Mouse (Mus musculus) neural tube, embryonic 14.5 days (tissue): Measurements from ENCODE around the gene Vill. TPM values are rescaled to one million over a fixed set of nuclear protein-coding genes. Genes with fewer than 3 reads are reported as not detected.
A peak's percentile ranks its signal among the peaks of the same experiment; 100 is the strongest.

Experiments used
- ATAC-seq: fragments of 200-750 bp; cut with Nextera tagmentation; 2 replicates; pipeline ENCODE4 v1.8.0; 2017; ENCODE audit warnings: low read depth, mild to moderate bottlenecking, moderate TSS enrichment, moderate library complexity
- H3K27ac ChIP-seq: fragments of 300-500 bp; sonication (generic); 2 replicates; pipeline ENCODE4 v1.5.1; 2014; ENCODE audit warnings: low read depth, mild to moderate bottlenecking, control low read depth, low read length, moderate library complexity, mixed read lengths
- H3K27me3 ChIP-seq: fragments of 300-500 bp; sonication (generic); 2 replicates; pipeline ENCODE4 v1.6.1; 2014; ENCODE audit warnings: low read length; ENCODE audit not compliant: control insufficient read depth, insufficient read depth
- H3K36me3 ChIP-seq: fragments of 300-500 bp; sonication (generic); 2 replicates; pipeline ENCODE4 v1.6.1; 2014; ENCODE audit warnings: low read length, mixed read lengths; ENCODE audit not compliant: control insufficient read depth, insufficient read depth
- H3K4me1 ChIP-seq: fragments of 300-500 bp; sonication (generic); 2 replicates; pipeline ENCODE4 v1.6.1; 2014; ENCODE audit warnings: low read length; ENCODE audit not compliant: control insufficient read depth, insufficient read depth
- H3K4me2 ChIP-seq: fragments of 300-500 bp; sonication (generic); 2 replicates; pipeline ENCODE4 v1.6.1; 2014; ENCODE audit warnings: mild to moderate bottlenecking, low read depth, low read length, control low read depth
- H3K4me3 ChIP-seq: fragments of 300-500 bp; sonication (generic); 2 replicates; pipeline ENCODE4 v1.5.1; 2014; ENCODE audit warnings: low read depth, low read length, control low read depth, mixed read lengths
- H3K9ac ChIP-seq: fragments of 300-500 bp; sonication (generic); replicated peaks from 2 replicates; pipeline ENCODE4 v1.6.1; 2014; ENCODE audit warnings: low read depth, mild to moderate bottlenecking, control low read depth, low read length, mixed read lengths
- H3K9me3 ChIP-seq: fragments of 300-500 bp; sonication (generic); 2 replicates; pipeline ENCODE4 v1.6.1; 2016; ENCODE audit warnings: low read length; ENCODE audit not compliant: control insufficient read depth
- WGBS: fragments of 180-500 bp; shearing (Covaris S2); extraction: QIAGEN DNeasy Blood & Tissue Kit; methylation state at CpG from one replicate; pipeline ENCODE4 v1.1.7; 2014; 5-methylcytosine and 5-hydroxymethylcytosine counted together
- polyA plus RNA-seq: library from polyadenylated mRNA; unstranded; fragments of >200 nt; fragmentation: Nextera tagmentation; extraction: Ambion mirVana; gene quantifications from 2 replicates; pipeline ENCODE4 v1.2.1, GENCODE M21; 2014

The Vill gene
- polyA plus RNA-seq, 1 experiment from 2014 or later: 3.6 TPM

DNA sequence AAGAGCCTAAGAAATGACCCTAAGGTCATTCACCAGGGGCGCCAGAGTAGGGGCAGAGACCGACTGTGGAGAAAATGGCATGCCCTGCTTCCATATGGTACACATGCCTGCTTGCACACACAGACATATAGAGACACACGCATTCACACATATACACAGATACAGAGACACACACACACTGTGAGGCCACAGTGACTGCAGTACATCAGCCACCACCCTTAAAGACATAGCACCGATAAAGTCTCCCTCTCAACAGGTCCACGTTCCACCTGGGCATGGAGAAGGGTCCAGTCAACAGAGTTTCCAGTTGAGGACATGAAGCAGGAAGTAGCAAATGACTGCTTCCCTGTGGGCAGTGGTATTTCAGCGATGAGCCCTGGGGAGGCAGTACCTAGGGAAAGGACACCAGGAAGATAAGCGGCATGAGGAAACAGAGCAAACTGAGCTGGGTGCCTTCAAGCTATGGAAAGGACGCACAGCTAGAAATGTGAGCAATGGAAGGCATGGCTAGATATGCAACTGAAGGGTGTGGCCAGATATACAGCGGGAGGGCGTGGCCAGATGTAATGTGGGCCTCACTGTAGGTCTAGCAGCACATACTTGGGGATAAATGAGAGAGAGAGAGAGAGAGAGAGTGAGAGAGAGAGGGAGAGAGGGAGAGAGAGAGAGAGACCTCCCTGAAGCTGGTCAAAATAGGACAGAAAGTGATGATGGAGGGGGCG lies 4.2 kb upstream of the Vill start:
- Histone ChIP-seq H3K4me1 (0 out of 2 replicates have a peak, but pooled peaks cover 6% of the 10 kb centered on the region), H3K9me3 (no peaks in the 10 kb centered on the region), H3K27me3 (no peaks in the 10 kb centered on the region), H3K9ac (no peak overlapping the region), H3K36me3 (no peaks in the 10 kb centered on the region), H3K4me3 (no peak overlapping the region), H3K4me2 (no peak overlapping the region), H3K27ac (no peak overlapping the region)
- 88% methylated on average over 11 of the region's 11 CpGs for WGBS
- no peak for ATAC-seq

GRCm38 (mm10) chr9:119051158-119051557 lies 1.4 kb upstream of the Vill start:
- no peak overlapping the region for H3K9ac ChIP-seq
- no peak for ATAC-seq
- no peak overlapping the region for H3K27ac ChIP-seq
- no peaks in the 10 kb centered on the region for H3K9me3 ChIP-seq
- H3K27me3 ChIP-seq: no peaks in the 10 kb centered on the region
- H3K36me3 ChIP-seq: no peaks in the 10 kb centered on the region
- no peak overlapping the region for H3K4me3 ChIP-seq
- 74% methylated on average over 2 of the region's 2 CpGs for WGBS
- H3K4me1 ChIP-seq: 0 out of 2 replicates have a peak, but pooled peaks cover 6% of the 10 kb centered on the region
- no peak overlapping the region for H3K4me2 ChIP-seq

GRCm38 (mm10) chr9:119053964-119054576 lies 1.5 kb downstream of the Vill start:
- Histone ChIP-seq H3K36me3 (no peaks in the 10 kb centered on the region), H3K4me1 (0 out of 2 replicates have a peak, but pooled peaks cover 6% of the 10 kb centered on the region), H3K4me3 (no peak overlapping the region), H3K27me3 (no peaks in the 10 kb centered on the region), H3K4me2 (no peak overlapping the region), H3K27ac (no peak overlapping the region), H3K9me3 (no peaks in the 10 kb centered on the region), H3K9ac (no peak overlapping the region)
- no peak for ATAC-seq
- 84% methylated on average over 9 of the region's 9 CpGs for WGBS

GRCm38 (mm10) chr9:119055336-119055735 lies 2.8 kb downstream of the Vill start:
- Histone ChIP-seq H3K9ac (no peak overlapping the region), H3K27me3 (no peaks in the 10 kb centered on the region), H3K27ac (no peak overlapping the region), H3K36me3 (no peaks in the 10 kb centered on the region), H3K9me3 (no peaks in the 10 kb centered on the region), H3K4me1 (0 out of 2 replicates have a peak, but pooled peaks cover 6% of the 10 kb centered on the region), H3K4me3 (no peak overlapping the region), H3K4me2 (no peak overlapping the region)
- ATAC-seq: no peak
- 91% methylated on average over 4 of the region's 4 CpGs for WGBS

GRCm38 (mm10) chr9:119058245-119058644 lies 5.7 kb downstream of the Vill start:
- Histone ChIP-seq H3K36me3 (no peaks in the 10 kb centered on the region), H3K27ac (no peak overlapping the region), H3K9me3 (no peaks in the 10 kb centered on the region), H3K4me1 (no peaks in the 10 kb centered on the region), H3K4me3 (no peak overlapping the region), H3K27me3 (no peaks in the 10 kb centered on the region), H3K4me2 (no peak overlapping the region), H3K9ac (no peak overlapping the region)
- WGBS: 88% methylated on average over 7 of the region's 7 CpGs
- ATAC-seq: no peak

- no peak overlapping the region for H3K27ac ChIP-seq
- H3K4me3 ChIP-seq: no peak overlapping the region
- H3K36me3 ChIP-seq: no peaks in the 10 kb centered on the region
- no peaks in the 10 kb centered on the region for H3K9me3 ChIP-seq
- no peak for ATAC-seq
- WGBS: 91% methylated on average over 10 of the region's 10 CpGs
- no peaks in the 10 kb centered on the region for H3K4me1 ChIP-seq
- no peak overlapping the region for H3K9ac ChIP-seq
- H3K27me3 ChIP-seq: no peaks in the 10 kb centered on the region
- no peak overlapping the region for H3K4me2 ChIP-seq
These were observed 8.1 kb downstream of the Vill start for GRCm38 (mm10) chr9:119060701-119061100.

DNA sequence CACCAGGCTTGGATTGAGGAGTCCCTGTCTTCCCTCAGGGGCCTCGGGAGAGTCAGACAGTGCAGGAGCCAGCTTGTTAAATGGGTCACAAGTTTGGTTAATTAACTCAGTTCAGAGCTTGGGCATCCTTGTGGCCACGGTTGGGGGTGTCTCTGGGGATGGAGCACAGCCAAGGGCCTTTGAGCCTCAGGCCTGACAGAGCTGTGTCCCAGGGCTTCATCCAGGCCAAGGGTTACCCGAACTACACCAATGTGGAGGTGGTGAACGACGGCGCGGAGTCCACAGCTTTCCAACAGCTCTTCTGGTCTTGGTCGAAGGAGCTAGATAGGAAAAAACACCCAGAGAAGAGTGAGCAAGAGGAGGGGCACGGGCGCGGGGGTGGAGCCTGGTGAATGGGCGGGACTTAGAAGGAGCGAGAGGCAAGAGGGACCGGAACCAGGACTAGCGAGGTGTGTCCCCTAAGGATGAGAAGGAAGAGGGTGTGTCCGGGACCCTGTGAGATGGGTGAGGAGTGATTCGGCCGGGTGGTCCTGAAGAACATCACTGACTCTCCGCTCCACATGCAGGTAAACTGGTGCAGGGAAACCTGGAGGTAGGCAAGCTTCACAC lies 10.6 kb downstream of the Vill start:
- no peak overlapping the region for H3K4me3 ChIP-seq
- H3K4me1 ChIP-seq: no peaks in the 10 kb centered on the region
- H3K9me3 ChIP-seq: no peaks in the 10 kb centered on the region
- H3K9ac ChIP-seq: no peak overlapping the region
- no peaks in the 10 kb centered on the region for H3K36me3 ChIP-seq
- 35% methylated on average over 19 of the region's 19 CpGs for WGBS
- no peak overlapping the region for H3K4me2 ChIP-seq
- ATAC-seq: no peak
- no peaks in the 10 kb centered on the region for H3K27me3 ChIP-seq
- no peak overlapping the region for H3K27ac ChIP-seq

GRCm38 (mm10) chr9:119064296-119064695 lies 11.7 kb downstream of the Vill start:
- 58% methylated on average over 4 of the region's 4 CpGs for WGBS
- no peak overlapping the region for H3K4me3 ChIP-seq
- ATAC-seq: no peak
- no peaks in the 10 kb centered on the region for H3K4me1 ChIP-seq
- H3K27me3 ChIP-seq: no peaks in the 10 kb centered on the region
- H3K36me3 ChIP-seq: no peaks in the 10 kb centered on the region
- no peak overlapping the region for H3K9ac ChIP-seq
- no peak overlapping the region for H3K4me2 ChIP-seq
- H3K27ac ChIP-seq: no peak overlapping the region
- no peaks in the 10 kb centered on the region for H3K9me3 ChIP-seq

DNA sequence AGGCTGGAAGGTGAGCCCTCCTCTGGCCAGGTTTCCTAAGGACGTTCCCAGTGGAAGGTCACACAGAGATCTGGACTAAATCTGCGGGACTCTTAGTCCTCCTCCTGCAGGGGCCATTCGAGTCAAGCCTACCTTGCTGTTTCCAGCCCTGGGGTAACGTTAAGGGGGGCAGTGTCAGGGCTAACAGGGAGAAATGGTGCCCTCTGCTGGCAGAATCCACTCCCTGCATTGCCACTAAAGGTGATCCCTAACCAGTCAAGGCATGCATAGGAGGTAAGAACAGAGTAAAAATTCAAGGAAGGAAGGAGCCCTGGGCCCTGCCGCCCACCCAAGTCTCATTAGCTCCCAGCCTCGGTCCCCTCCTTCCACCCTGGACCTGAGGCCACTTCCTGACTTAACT lies 15.0 kb downstream of the Vill start:
- Histone ChIP-seq H3K4me3 (no peak overlapping the region), H3K4me2 (no peak overlapping the region), H3K27ac (no peak overlapping the region), H3K9ac (no peak overlapping the region), H3K4me1 (no peaks in the 10 kb centered on the region), H3K36me3 (no peaks in the 10 kb centered on the region; the same call in 1 of the 2 replicates), H3K9me3 (no peaks in the 10 kb centered on the region), H3K27me3 (no peaks in the 10 kb centered on the region)
- 3% methylated on average over 6 of the region's 6 CpGs for WGBS
- peak; percentile 29; the same call in 1 of the 2 replicates for ATAC-seq
